Mouse (Mus musculus): ENCODE results near the gene Scfd2. TPM values are rescaled to one million over a fixed set of nuclear protein-coding genes. Genes with fewer than 3 reads are reported as not detected.

Gene Scfd2
- total RNA-seq, 2 experiments from 2014 or later, result 25.7 to 26.6 TPM

Other genes starting within 250 kb of the Scfd2 start
- 10 to 100 TPM; 59.4 to 62.3 TPM for gene Fip1l1, start 3.7 kb upstream of the Scfd2 start, total RNA-seq (2021)
- 10 to 100 TPM; 30.6 to 32.6 TPM for gene Lnx1, start 171.2 kb upstream of the Scfd2 start, total RNA-seq (2021)

Measured in left cerebral cortex, postnatal 10 days (tissue).